Mouse (Mus musculus) midbrain, postnatal 0 days (tissue): ENCODE measurements at regions not wholly inside any gene's neighbourhood (a gene's known extent, or its start where the extent isn't known, plus 50 kb on each side); places are given as distances from the start of the nearest gene placed in this dataset.

Experiments
- ATAC-seq: fragments of 200-750 bp; cut with Nextera tagmentation; 2 replicates; pipeline ENCODE4 v1.8.0; 2017; ENCODE audit warnings: moderate number of reproducible peaks, mild to moderate bottlenecking, moderate TSS enrichment, moderate library complexity; ENCODE audit not compliant: low FRiP score
- DNase-seq: peaks from one replicate; pipeline ENCODE4 v3.0.0-alpha.2; 2015; ENCODE audit warnings: low spot score
- H3K27ac ChIP-seq: fragments of 300-500 bp; sonication (generic); 2 replicates; pipeline ENCODE4 v1.5.1; 2014; ENCODE audit warnings: low read depth, mild to moderate bottlenecking, low read length, mixed read lengths
- H3K27me3 ChIP-seq: fragments of 300-500 bp; sonication (generic); 2 replicates; pipeline ENCODE4 v1.6.1; 2014; ENCODE audit warnings: low read length, control low read depth, mixed read lengths; ENCODE audit not compliant: insufficient read depth
- H3K36me3 ChIP-seq: fragments of 300-500 bp; sonication (generic); 2 replicates; pipeline ENCODE4 v1.6.1; 2014; ENCODE audit warnings: low read length, control low read depth, mixed read lengths; ENCODE audit not compliant: insufficient read depth
- H3K4me1 ChIP-seq: fragments of 300-500 bp; sonication (generic); 2 replicates; pipeline ENCODE4 v1.6.1; 2014; ENCODE audit warnings: mild to moderate bottlenecking, control low read depth, antibody characterized with exemption, low read length, mixed read lengths; ENCODE audit not compliant: insufficient read depth
- H3K4me2 ChIP-seq: fragments of 300-500 bp; sonication (generic); 2 replicates; pipeline ENCODE4 v1.6.1; 2014; ENCODE audit warnings: low read depth, mild to moderate bottlenecking, low read length, mixed read lengths; ENCODE audit not compliant: poor library complexity, severe bottlenecking
- H3K4me3 ChIP-seq: fragments of 300-500 bp; sonication (generic); 2 replicates; pipeline ENCODE4 v1.5.1; 2014; ENCODE audit warnings: low read depth, mild to moderate bottlenecking, low read length, moderate library complexity
- H3K9ac ChIP-seq: fragments of 300-500 bp; sonication (generic); replicated peaks from 2 replicates; pipeline ENCODE4 v1.6.1; 2014; ENCODE audit warnings: mild to moderate bottlenecking, low read length, moderate library complexity, mixed read lengths; ENCODE audit not compliant: poor library complexity, severe bottlenecking
- H3K9me3 ChIP-seq: fragments of 300-500 bp; sonication (generic); 2 replicates; pipeline ENCODE4 v1.6.1; 2016; ENCODE audit warnings: low read length, control low read depth
- CTCF ChIP-seq: IDR thresholded peaks from 2 replicates; pipeline ENCODE4 v1.5.1; 2016; ENCODE audit warnings: antibody characterized with exemption, mild to moderate bottlenecking
- WGBS: fragments of 180-500 bp; shearing (Covaris S2); extraction: QIAGEN DNeasy Blood & Tissue Kit; methylation state at CpG from one replicate; pipeline ENCODE4 v1.1.7; 2014; 5-methylcytosine and 5-hydroxymethylcytosine counted together

DNA sequence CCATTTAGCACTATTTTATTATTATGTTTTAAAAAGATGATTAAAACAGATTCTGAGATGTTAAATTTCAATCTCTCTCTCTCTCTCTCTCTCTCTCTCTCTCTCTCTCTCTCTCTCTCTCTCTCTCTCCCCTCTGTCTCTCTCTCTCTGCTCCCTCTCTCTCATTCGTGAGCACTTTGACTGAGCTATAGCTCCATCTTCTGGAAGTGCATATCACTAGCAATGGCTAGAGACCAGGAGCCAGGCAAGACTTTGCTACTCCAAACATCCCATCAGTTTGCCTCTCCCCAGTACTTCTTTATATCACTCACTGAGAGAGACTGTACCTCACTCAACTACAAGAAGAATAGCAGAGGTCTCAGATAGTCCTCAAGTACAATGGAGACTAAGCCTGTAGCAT is 865.0 kb upstream of the Tenm3 start:
- DNase-seq (peak; percentile 28), ATAC-seq (no peak)
- H3K9ac ChIP-seq = no peak overlapping the region
- H3K27me3 ChIP-seq = no peaks in the 10 kb centered on the region
- no peak overlapping the region for H3K4me3 ChIP-seq
- WGBS = 5% methylated on average over 1 of the region's 1 CpGs
- no peak overlapping the region for H3K4me2 ChIP-seq
- H3K27ac ChIP-seq = no peak overlapping the region
- TF ChIP-seq CTCF = peak; percentile 47
- H3K4me1 ChIP-seq = no peaks in the 10 kb centered on the region
- no peaks in the 10 kb centered on the region for H3K36me3 ChIP-seq
- no peaks in the 10 kb centered on the region for H3K9me3 ChIP-seq

GRCm38 (mm10) chr8:49699058-49699457 is 855.3 kb upstream of the Tenm3 start:
- no peaks in the 10 kb centered on the region for H3K4me1 ChIP-seq
- H3K9ac ChIP-seq = no peak overlapping the region
- ATAC-seq (no peak), DNase-seq (no peak)
- H3K36me3 ChIP-seq = no peaks in the 10 kb centered on the region
- H3K4me3 ChIP-seq = no peak overlapping the region
- H3K9me3 ChIP-seq = no peaks in the 10 kb centered on the region
- no peaks in the 10 kb centered on the region for H3K27me3 ChIP-seq
- no peak for TF ChIP-seq CTCF
- 58% methylated on average over 4 of the region's 4 CpGs for WGBS
- H3K4me2 ChIP-seq = no peak overlapping the region
- no peak overlapping the region for H3K27ac ChIP-seq

GRCm38 (mm10) chr8:49696709-49697108 is 853.0 kb upstream of the Tenm3 start:
- H3K9me3 ChIP-seq = no peaks in the 10 kb centered on the region
- no peak for ATAC-seq
- no peak for TF ChIP-seq CTCF
- H3K27me3 ChIP-seq = no peaks in the 10 kb centered on the region
- H3K36me3 ChIP-seq = no peaks in the 10 kb centered on the region
- no peak overlapping the region for H3K27ac ChIP-seq
- DNase-seq = no peak
- H3K4me2 ChIP-seq = no peak overlapping the region
- WGBS = 67% methylated on average over 2 of the region's 2 CpGs
- H3K4me1 ChIP-seq = no peaks in the 10 kb centered on the region
- no peak overlapping the region for H3K4me3 ChIP-seq
- no peak overlapping the region for H3K9ac ChIP-seq
